Mouse (Mus musculus) kidney, embryonic 14.5 days (tissue): ENCODE results near the gene Tmem131l. TPM values are rescaled to one million over a fixed set of nuclear protein-coding genes. Genes with fewer than 3 reads are reported as not detected.

ENCODE experiments used
- ATAC-seq: fragments of 200-750 bp; cut with Nextera tagmentation; 2 replicates; pipeline ENCODE4 v1.8.0; 2017; ENCODE audit warnings: moderate number of reproducible peaks, mild to moderate bottlenecking, moderate TSS enrichment, moderate library complexity; ENCODE audit not compliant: low FRiP score, low TSS enrichment
- H3K27ac ChIP-seq: fragments of 300-500 bp; sonication (generic); 2 replicates; pipeline ENCODE4 v1.5.1; 2014; ENCODE audit warnings: low read depth, mild to moderate bottlenecking, low read length, moderate library complexity, mixed read lengths
- H3K27me3 ChIP-seq: fragments of 300-500 bp; sonication (generic); 2 replicates; pipeline ENCODE4 v1.6.1; 2014; ENCODE audit warnings: mild to moderate bottlenecking, low read length; ENCODE audit not compliant: control insufficient read depth, insufficient read depth
- H3K36me3 ChIP-seq: fragments of 300-500 bp; sonication (generic); 2 replicates; pipeline ENCODE4 v1.6.1; 2014; ENCODE audit warnings: low read length, mixed read lengths; ENCODE audit not compliant: control insufficient read depth, insufficient read depth
- H3K4me1 ChIP-seq: fragments of 300-500 bp; sonication (generic); 2 replicates; pipeline ENCODE4 v1.6.1; 2014; ENCODE audit warnings: low read length, mixed read lengths; ENCODE audit not compliant: control insufficient read depth, insufficient read depth
- H3K4me2 ChIP-seq: fragments of 300-500 bp; sonication (generic); replicated peaks from 2 replicates; pipeline ENCODE4 v1.6.1; 2014; ENCODE audit warnings: low read depth, mild to moderate bottlenecking, low read length
- H3K4me3 ChIP-seq: fragments of 300-500 bp; sonication (generic); 2 replicates; pipeline ENCODE4 v1.5.1; 2014; ENCODE audit warnings: mild to moderate bottlenecking, low read length
- H3K9ac ChIP-seq: fragments of 300-500 bp; sonication (generic); 2 replicates; pipeline ENCODE4 v1.6.1; 2014; ENCODE audit warnings: low read depth, mild to moderate bottlenecking, low read length, moderate library complexity
- H3K9me3 ChIP-seq: fragments of 300-500 bp; sonication (generic); 2 replicates; pipeline ENCODE4 v1.6.1; 2016; ENCODE audit warnings: low read length; ENCODE audit not compliant: control insufficient read depth
- WGBS: fragments of 180-500 bp; shearing (Covaris S2); extraction: QIAGEN DNeasy Blood & Tissue Kit; methylation state at CpG from one replicate; pipeline ENCODE4 v1.1.7; 2014; 5-methylcytosine and 5-hydroxymethylcytosine counted together
- polyA plus RNA-seq: library from polyadenylated mRNA; unstranded; fragments of >200 nt; fragmentation: Nextera tagmentation; extraction: Ambion mirVana; gene quantifications from 2 replicates; pipeline ENCODE4 v1.2.1, GENCODE M21; 2014

Tmem131l gene
- polyA plus RNA-seq, 1 experiment from 2014 or later: 45.3 TPM

- Histone ChIP-seq H3K4me3 (no peak overlapping the region), H3K9ac (no peak overlapping the region), H3K4me2 (no peak overlapping the region), H3K27ac (no peak overlapping the region), H3K27me3 (no peaks in the 10 kb centered on the region), H3K36me3 (no peaks in the 10 kb centered on the region), H3K4me1 (peaks cover 7% of the 10 kb centered on the region; the same call in 1 of the 2 replicates), H3K9me3 (no peaks in the 10 kb centered on the region)
- no peak for ATAC-seq
- 85% methylated on average over 5 of the region's 5 CpGs for WGBS
Measured at GRCm38 (mm10) chr3:84060946-84061345, 21.0 kb upstream of the Tmem131l start.

GRCm38 (mm10) chr3:84060128-84060527, 20.2 kb upstream of the Tmem131l start:
- no peak overlapping the region for H3K4me2 ChIP-seq
- no peak overlapping the region for H3K27ac ChIP-seq

DNA sequence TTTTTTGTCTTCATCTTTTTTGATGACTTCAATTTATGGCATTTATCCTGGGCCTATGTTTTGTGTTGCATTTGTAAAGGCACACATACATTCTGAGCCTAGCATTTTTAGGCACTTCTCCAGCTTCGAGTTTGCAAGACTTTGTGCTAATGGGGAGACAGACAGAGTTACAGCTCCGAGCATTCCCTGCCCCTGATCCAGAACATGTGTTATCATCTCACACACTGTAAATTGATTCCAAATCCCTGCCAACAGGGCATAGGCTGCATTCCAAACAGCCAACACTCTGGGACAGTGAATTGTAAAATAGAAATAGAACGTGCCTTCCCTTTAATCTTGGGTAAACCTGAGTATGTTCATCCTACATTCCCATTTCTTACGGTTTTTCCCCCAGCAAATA, 19.7 kb upstream of the Tmem131l start:
- Histone ChIP-seq H3K4me3 (no peak overlapping the region), H3K9me3 (0 out of 2 replicates have a peak, but pooled peaks cover 3% of the 10 kb centered on the region), H3K27ac (no peak overlapping the region), H3K4me1 (peaks cover 7% of the 10 kb centered on the region; the same call in 1 of the 2 replicates), H3K27me3 (no peaks in the 10 kb centered on the region), H3K36me3 (no peaks in the 10 kb centered on the region), H3K4me2 (no peak overlapping the region), H3K9ac (no peak overlapping the region)
- ATAC-seq: no peak
- WGBS: 33% methylated on average over 4 of the region's 4 CpGs

More at GRCm38 (mm10) chr3:84060128-84060527, 20.2 kb upstream of the Tmem131l start:
- 18% methylated on average over 4 of the region's 4 CpGs for WGBS
- Histone ChIP-seq H3K9me3 (0 out of 2 replicates have a peak, but pooled peaks cover 3% of the 10 kb centered on the region), H3K9ac (no peak overlapping the region), H3K4me1 (peaks cover 7% of the 10 kb centered on the region; the same call in 1 of the 2 replicates), H3K36me3 (no peaks in the 10 kb centered on the region), H3K27me3 (no peaks in the 10 kb centered on the region), H3K4me3 (no peak overlapping the region)
- ATAC-seq: no peak

GRCm38 (mm10) chr3:84059261-84059660, 19.3 kb upstream of the Tmem131l start:
- H3K4me2 ChIP-seq: peak overlapping the region; percentile 1; the same call in 1 of the 2 replicates
- no peaks in the 10 kb centered on the region for H3K36me3 ChIP-seq
- no peak for ATAC-seq
- 30% methylated on average over 13 of the region's 13 CpGs for WGBS
- H3K4me1 ChIP-seq: peaks cover 7% of the 10 kb centered on the region; the same call in 1 of the 2 replicates
- H3K4me3 ChIP-seq: no peak overlapping the region
- H3K27ac ChIP-seq: no peak overlapping the region
- no peak overlapping the region for H3K9ac ChIP-seq
- 0 out of 2 replicates have a peak, but pooled peaks cover 3% of the 10 kb centered on the region for H3K9me3 ChIP-seq
- no peaks in the 10 kb centered on the region for H3K27me3 ChIP-seq

GRCm38 (mm10) chr3:84048729-84049175, 8.8 kb upstream of the Tmem131l start:
- H3K27me3 ChIP-seq: no peaks in the 10 kb centered on the region
- H3K9ac ChIP-seq: no peak overlapping the region
- 0 out of 2 replicates have a peak, but pooled peaks cover 3% of the 10 kb centered on the region for H3K4me1 ChIP-seq
- WGBS: 19% methylated on average over 9 of the region's 9 CpGs
- no peaks in the 10 kb centered on the region for H3K9me3 ChIP-seq
- H3K4me3 ChIP-seq: no peak overlapping the region
- H3K4me2 ChIP-seq: no peak overlapping the region
- ATAC-seq: peak; percentile 76; the same call in 1 of the 2 replicates
- H3K27ac ChIP-seq: no peak overlapping the region
- H3K36me3 ChIP-seq: no peaks in the 10 kb centered on the region

GRCm38 (mm10) chr3:84046206-84046605, 6.2 kb upstream of the Tmem131l start:
- Histone ChIP-seq H3K9ac (no peak overlapping the region), H3K4me3 (no peak overlapping the region), H3K9me3 (no peaks in the 10 kb centered on the region), H3K36me3 (no peaks in the 10 kb centered on the region), H3K27me3 (no peaks in the 10 kb centered on the region), H3K27ac (no peak overlapping the region), H3K4me1 (0 out of 2 replicates have a peak, but pooled peaks cover 3% of the 10 kb centered on the region), H3K4me2 (no peak overlapping the region)
- ATAC-seq: no peak
- 88% methylated on average over 8 of the region's 8 CpGs for WGBS

GRCm38 (mm10) chr3:84041739-84042138, 1.8 kb upstream of the Tmem131l start:
- Histone ChIP-seq H3K4me3 (no peak overlapping the region), H3K9ac (no peak overlapping the region), H3K36me3 (no peaks in the 10 kb centered on the region), H3K4me1 (peaks cover 12% of the 10 kb centered on the region; the same call in 1 of the 2 replicates), H3K27ac (no peak overlapping the region), H3K4me2 (no peak overlapping the region), H3K9me3 (no peaks in the 10 kb centered on the region), H3K27me3 (no peaks in the 10 kb centered on the region)
- 80% methylated on average over 8 of the region's 8 CpGs for WGBS
- no peak for ATAC-seq

DNA sequence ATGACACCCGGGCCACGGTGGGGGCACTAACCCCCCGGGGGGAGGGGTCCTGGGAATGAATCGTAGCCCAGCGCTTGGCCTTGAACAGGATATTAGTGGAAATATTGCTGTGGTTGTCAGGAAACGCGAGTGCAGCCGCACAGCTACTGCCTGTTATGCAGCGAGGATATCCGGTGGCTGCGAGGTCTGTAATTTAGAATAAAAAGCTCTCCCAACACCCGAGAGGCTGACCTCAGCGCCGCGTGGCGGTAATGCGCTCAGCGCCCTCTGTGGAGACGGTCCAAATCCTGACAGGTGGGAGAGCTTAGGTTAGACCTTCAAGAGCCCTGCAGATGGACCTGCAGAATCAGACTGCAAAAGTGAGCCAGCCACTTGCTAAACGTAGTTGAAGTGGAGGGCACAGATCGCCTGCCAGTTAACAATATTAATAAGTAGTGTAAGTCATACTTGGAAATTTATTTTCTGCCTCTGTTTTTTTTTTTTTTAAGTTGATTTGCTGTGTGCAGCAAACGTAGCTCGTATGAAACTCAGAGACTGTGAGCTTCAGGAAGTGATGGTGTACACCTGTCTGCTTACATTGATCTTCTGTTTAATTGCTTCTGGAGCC, 604 bp upstream of the Tmem131l start:
- H3K4me3 ChIP-seq: peak overlapping the region; percentile 92
- peak overlapping the region; percentile 91 for H3K4me2 ChIP-seq
- H3K27ac ChIP-seq: peak overlapping the region; percentile 76
- peaks cover 12% of the 10 kb centered on the region; the same call in 1 of the 2 replicates for H3K4me1 ChIP-seq
- H3K9me3 ChIP-seq: no peaks in the 10 kb centered on the region
- WGBS: 1% methylated on average over 23 of the region's 23 CpGs
- peak; percentile 54 for ATAC-seq
- peak overlapping the region; percentile 65 for H3K9ac ChIP-seq
- H3K27me3 ChIP-seq: no peaks in the 10 kb centered on the region
- no peaks in the 10 kb centered on the region for H3K36me3 ChIP-seq

- ATAC-seq: peak; percentile 61
- under 1% methylated on average over 42 of the region's 42 CpGs for WGBS
Measured at GRCm38 (mm10) chr3:84038981-84039645, 862 bp downstream of the Tmem131l start.

More at GRCm38 (mm10) chr3:84038981-84039645, 862 bp downstream of the Tmem131l start:
- Histone ChIP-seq H3K27ac (peak overlapping the region; percentile 92), H3K4me2 (peak overlapping the region; percentile 91), H3K4me3 (peak overlapping the region; percentile 92), H3K9me3 (no peaks in the 10 kb centered on the region), H3K36me3 (0 out of 2 replicates have a peak, but pooled peaks cover 4% of the 10 kb centered on the region), H3K4me1 (peaks cover 12% of the 10 kb centered on the region; the same call in 1 of the 2 replicates), H3K27me3 (no peaks in the 10 kb centered on the region), H3K9ac (peak overlapping the region; percentile 95)
